Mouse (Mus musculus): ENCODE results near the gene Rnf150.

Gene Rnf150

DNA sequence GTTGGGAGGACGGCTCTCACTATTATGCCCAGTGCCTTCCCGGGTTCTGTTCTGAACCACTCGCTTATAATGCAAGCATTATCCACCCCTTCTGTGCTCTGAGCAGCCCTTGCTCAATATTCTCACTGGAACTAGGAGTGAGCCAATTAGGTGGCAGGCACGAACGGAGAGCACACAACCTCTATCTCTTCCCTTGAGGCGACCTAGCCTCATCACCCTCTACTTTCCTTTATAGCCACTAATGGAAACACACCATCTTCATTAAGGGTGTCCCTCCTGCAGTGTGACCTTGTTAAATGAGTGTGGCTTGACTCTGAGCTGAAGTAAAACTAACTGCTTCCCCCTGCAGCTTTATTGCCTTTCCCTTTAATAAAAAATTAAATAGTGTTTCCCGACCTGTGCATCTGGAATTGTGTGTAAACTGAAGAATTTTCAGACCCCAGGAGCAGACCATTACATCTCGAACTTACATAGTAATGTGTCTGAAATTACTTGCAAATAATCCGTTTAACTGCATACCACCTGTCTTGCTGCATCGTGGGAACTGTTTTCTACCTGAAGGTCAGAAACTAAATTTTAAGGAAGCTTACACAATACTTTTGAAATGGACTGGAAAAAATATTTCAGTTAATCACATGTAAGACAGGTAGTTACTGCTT, 26.0 kb downstream of the Rnf150 start:
- 78% methylated on average over 10 of the region's 10 CpGs for WGBS

DNA sequence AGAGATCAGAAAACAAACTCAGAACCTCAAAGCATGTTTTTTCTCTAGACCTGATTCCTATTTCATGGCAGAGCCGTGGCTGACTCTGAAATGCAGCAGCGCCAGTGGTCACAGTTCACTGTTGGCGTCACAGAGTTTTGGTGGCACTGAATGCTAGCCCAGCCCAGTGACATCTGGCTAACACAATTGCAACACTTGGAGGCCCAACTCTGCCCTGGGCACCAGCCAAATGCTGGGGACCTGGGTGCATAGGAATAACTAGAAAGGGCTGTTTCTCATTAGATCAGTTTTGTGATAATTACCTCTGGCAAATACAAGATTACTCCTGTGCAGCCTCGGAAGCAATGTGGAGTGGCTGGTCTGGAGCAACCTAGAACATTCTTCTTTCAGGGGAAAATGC, 31.9 kb downstream of the Rnf150 start:
- WGBS: 69% methylated on average over 4 of the region's 4 CpGs

DNA sequence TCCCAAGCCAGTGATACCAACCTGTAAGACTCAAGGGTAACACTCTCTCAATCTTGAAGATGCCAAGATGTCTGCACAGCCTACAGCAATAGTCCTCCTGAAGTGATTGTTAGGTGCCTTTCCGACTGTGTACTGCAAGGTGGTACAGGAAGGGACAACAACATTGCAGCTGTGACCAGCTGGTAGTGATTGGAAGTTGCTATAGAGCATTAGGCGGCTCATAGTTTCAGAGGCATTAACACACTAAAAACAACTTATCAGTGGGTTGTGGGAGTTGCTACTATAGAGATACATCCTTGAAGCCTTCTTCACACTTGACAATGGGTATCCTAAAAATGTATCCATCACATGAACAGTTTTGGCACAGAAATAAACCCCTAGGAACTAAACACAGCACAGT, 33.6 kb downstream of the Rnf150 start:
- WGBS: 74% methylated on average over 2 of the region's 2 CpGs

DNA sequence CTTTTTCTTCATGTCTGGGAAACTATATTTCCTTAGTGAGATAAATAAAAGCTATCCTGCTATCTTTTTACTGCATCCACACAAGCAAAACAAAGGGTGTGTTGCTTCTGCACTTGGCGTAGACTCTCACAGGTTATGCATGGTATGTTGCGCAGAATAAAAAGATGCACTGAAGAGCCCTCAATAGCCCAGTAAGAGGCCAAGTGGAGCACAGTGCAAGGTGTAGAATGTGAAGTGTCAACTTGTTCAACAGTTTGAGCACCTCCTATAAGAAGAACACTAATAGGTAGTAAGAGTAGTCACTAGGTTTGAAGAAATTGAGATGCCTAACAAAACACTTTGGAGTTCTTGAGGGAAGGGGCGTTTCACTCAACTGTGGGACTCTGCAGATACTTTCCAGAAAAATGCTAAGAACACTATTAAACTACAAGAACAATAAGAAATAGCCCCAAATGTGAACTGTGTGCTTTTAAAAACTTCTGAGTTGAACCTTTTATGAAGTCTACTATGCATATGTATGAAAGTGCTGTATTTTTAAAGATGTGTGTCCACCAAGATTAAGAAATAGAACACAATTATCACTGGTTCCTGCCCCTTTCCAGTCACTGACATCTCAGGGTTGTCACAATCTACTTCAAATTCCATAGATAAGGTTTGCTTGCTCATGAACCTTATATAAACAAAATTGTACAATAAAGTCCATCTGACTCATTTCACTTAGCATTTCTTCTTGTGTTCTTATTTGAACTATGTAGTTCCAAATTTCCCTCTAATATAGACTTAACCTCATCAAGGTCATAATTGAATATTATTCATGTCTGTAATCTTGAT, 34.7 kb downstream of the Rnf150 start:
- WGBS: 95% methylated on average over 3 of the region's 3 CpGs

DNA sequence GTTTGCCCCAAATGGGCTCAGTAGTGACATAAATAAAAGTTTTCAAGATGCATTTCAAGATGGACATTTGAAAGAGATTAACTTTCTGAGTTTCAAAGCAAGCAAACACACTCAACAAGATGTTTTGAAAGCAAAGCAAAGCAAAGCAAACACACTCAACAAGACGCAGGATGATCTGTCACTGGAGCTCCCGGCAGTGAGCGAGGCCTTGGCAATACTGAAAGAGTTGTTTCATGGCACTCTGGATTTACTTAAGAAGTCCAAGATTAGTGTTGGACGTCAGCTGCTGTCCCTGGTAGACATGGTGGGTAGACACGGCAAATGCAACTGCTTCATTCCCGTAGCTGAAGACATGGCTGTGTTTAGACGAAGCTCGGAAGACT, 35.3 kb downstream of the Rnf150 start:
- WGBS: 87% methylated on average over 8 of the region's 8 CpGs

DNA sequence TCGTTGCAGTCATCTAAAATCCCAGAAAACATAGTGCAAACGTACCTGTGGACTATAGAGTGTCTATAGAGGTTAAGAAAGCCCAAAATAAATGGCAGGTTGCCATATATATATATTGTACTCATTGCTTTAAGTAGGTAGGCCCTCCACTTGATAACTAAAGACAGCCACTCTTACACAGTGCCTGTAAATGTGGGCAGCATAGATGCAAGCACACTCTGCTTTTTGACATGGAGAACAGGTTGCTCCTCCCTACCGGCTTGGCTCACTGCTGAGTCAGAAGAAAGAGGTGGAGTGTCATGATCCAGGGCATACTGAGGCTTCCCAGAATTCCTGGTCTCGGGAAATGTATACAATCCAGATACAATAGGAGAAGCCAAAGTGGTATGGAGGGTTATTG, 37.8 kb downstream of the Rnf150 start:
- 72% methylated on average over 4 of the region's 4 CpGs for WGBS

DNA sequence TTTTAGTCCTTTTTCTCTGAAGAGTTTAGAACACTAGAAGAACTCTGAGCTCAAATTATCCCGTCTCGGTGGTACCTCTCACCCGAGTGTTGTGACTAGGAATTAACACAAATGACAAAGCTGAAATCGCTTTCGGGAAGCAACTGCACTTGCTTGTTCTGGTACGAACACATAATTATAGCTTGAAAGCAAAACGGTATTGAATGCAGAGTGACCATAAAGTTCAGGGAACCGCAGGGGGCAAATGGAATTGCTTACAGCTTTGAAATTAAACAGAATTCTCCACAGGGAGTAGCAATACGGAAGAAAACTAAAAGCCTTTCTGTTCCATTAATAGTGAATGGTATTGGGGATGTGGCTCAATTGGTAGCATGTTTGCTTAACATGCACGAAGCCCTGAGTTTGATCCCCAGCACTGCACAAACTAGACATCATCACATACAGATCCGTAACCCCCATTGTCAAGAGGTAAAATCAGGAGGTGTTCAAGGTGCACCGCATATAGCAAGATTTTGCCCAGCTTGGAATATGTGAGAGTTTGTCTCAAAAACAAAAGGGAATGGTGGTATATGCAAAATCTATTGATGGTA, 38.5 kb downstream of the Rnf150 start:
- 63% methylated on average over 12 of the region's 12 CpGs for WGBS

DNA sequence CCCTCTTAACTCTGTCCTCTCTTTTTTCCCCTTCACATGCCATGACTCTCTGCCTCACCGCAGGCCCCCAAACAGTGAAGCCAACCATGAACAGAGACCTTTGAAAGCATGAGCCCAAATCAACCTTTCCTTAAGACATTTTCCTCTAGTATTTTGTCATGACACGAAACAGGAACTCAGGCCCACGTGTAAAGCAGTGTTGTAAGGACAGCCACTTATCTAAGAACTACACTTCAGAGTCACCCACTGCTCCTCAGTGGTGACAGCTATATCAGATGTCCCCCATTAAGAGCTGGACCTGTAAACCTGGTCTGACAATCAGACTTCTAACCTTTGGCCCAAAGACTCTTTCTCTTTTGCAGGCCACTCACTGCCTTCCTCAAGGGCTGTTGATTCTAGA, 40.3 kb downstream of the Rnf150 start:
- 83% methylated on average over 3 of the region's 3 CpGs for WGBS

DNA sequence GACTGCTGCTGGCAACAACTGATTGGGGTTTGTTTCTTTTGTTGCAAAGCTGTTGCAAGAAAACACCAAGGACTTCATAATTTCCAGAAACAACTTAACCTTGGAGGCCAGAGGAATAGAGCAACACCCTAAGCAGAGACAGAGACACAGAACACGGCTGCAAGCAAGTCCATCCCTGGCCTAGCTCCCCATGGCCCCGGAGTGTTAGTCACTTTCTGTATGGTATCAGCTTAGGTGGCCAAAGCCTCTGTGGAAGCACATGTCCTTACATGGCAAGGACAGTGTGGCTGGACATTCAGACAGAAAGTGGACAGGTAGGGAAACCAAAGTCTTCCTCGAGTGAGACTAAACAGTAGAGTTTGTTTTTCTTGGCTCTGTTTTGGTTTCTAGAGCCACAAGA, 44.1 kb downstream of the Rnf150 start:
- 89% methylated on average over 3 of the region's 3 CpGs for WGBS

DNA sequence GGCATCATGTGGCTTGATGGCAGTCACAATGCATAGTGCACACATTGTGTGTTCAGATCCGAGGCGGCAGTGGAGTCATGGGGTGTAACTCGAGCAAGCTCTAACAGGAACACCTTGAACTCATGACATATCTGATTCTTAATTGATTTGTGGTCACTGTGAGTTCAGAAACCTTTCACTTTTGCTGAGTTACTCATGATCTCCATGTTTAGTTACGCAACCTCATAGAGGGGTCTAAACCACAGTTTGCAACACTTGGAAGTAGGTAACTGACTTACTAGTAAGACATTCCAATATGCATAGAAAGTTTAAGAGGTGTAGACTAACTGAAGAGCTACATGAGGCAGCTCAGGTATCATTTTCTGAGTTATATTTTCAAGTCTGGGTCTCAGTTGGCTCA, 49.1 kb downstream of the Rnf150 start:
- WGBS: 84% methylated on average over 4 of the region's 4 CpGs

DNA sequence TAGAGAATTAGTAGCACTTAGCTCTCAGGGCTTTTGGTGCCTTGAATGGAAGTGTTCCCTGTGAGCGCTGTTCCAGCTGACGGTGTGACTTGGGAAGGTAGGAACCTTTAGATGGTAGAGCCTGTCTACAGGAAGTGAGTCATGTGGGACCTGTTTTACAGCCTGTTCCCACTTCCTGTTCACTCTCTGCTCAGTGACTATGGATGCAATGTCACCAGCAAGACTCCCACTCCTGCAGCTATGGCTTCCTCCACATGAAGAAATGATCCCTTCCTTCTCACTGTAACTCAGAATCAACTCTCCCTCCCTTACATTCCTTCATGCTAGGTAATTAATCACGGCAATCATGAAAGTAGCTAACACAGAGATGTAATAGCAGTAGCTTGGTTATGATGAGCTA, 51.4 kb downstream of the Rnf150 start:
- 87% methylated on average over 3 of the region's 3 CpGs for WGBS

DNA sequence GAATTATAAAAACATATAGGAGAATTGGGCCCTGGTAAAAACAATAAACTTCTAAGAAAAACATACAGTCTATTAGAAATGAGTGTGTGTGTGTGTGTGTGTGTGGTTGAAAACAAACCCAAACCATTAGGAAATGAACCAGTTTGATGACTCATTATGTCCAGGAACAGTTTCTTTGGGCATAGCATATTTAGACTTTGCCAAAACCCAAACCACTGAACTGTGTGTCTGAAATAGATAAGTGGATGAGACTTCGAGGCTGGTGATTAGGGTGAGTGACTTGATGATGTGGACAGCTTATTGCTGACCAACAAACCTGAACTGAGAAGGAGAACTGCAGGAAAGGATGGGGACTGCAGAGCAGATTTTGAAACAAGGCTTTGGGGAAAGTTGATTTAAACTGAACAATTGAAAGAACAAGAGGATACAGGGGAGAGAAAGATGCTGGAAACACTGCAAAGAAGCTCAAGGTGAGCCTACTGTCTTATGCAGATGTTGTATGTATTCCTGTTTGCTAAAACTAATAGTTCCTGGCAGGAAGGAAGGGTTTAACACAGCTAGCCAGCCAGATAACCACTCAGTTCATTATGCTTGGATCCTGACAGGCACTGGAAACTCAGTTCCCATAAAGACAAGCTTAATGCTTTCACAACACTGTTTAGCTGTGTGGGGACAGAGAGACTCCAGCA, 53.8 kb downstream of the Rnf150 start:
- WGBS: 44% methylated on average over 1 of the region's 1 CpGs

DNA sequence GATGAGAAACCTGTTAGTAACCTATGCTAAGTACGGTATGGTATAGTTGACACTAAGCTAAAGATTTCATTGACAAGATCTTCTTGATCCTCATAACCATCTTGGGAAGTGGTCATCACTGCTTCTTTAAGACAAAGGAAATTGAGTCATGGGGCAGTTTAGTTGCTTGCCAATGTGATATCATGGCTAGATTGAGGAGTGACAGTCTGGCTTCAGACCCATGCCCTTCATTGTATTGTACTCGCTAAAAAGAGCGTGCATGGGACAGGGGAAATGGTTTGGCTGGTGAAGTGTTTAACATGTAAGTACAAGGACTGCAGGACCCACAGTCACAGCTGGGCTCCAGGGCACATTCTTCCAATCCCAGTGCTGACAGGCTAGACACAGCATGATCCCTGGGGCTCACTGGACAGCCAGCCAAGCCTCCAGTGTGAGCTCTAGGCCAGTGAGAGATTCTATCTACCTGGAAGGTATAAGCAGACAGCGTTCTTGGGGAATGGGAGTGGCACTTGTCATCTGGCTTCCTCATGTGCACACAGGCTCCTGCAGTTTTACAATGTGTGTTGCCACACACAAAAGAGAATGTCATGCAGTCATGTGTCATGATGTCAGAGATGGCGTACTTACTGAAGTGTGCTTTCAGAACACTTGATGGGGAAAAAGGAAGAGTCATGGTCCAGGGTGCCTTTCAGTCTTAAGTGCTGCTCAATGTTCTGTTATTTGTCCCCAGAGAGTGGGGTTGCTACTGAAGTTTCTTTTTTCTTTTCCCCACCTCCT, 54.6 kb downstream of the Rnf150 start:
- WGBS: 85% methylated on average over 5 of the region's 5 CpGs

DNA sequence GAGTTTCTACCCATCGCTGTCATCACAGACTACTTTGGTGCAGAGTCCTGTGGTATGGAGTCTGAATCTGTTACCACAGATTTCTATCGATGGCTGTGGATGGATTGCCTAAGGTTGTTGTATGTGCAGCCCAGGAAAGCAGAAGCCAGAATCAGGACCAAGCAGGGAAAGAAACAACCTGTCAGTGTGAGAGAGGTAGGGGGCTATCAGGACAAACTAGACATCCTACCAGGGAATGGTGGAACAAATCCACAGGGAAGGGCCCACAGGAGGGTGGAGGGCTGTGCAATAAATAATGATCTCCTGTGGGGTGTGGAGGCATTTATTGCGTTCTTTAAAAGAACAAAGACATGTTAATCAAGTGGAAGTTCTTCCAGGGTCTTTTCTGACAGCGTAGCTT, 56.5 kb downstream of the Rnf150 start:
- 83% methylated on average over 4 of the region's 4 CpGs for WGBS

DNA sequence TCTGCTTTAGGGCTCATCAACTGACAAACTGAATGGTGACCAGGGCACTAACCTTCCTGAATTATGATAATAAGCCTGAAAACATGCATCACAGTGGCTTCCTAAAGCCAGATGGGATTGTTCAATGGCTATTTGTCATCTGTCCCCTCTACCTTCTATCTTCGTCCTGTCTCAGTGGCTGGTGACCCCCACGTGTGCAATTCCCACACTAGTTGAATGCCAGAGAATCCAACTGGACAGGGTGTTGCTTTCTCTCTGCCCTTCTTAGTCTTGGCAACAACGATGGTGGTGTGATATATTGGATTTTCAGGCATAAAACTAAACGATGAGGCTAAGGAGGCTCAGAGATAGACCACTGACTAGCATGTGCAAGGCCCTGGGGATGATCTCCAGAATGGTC, 57.0 kb downstream of the Rnf150 start:
- 77% methylated on average over 4 of the region's 4 CpGs for WGBS

DNA sequence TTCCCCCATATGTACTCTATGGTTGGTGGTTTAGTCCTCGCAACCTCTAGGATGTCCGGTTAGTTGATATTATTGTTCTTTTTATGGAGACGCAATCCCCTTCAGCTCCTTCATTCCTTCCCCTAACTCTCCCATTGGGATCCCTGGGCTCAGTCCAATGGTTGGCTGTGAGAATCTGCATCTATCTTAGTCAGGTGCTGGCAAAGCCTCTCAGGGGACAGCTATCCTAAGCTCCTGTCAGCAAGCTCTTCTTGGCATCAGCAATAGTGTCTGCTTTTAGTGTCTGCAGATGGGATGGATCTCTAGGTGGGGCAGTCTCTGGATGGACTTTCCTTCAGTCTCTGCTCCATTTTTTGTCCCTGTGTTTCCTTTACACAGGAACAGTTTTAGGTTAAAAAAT, 62.1 kb downstream of the Rnf150 start:
- 91% methylated on average over 3 of the region's 3 CpGs for WGBS

DNA sequence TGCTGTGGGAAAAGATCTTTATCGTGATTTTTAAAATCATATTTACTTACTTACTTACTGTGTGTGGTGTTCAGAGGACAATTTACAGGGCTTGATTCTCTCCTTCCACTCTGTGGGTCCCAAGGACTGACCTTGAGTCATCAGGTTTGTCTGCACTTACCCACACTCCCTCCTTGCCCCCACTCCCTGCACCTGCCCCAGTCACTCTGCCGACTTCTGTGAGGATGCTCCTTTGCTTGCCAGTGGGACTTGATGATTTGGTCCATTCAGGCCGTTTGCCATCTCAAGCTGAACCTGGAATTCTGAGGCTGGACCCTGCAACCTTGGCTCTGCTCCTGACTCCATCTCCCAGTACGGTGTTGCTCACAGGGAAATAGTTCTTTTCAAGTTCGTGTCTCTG, 63.4 kb downstream of the Rnf150 start:
- WGBS: 82% methylated on average over 5 of the region's 5 CpGs

DNA sequence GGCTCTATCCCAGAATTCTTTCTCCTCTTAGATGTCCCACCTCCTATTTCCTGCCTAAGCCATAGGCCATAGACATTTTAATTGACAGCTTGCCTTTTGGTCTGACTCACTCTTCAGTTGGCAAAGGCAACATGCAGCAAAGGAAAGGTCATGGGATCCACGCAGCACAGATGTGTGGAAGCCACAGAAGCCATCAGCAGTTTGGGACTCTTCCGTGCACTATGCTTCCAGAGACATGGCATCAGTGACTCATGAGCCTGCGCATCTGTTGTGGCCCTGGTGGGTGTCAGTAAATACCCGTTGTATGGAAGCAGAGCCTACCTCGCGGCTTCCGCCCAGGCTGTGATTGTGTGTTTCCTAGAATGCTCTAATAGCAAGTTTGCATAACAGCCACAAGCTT, 68.4 kb downstream of the Rnf150 start:
- 68% methylated on average over 7 of the region's 7 CpGs for WGBS

DNA sequence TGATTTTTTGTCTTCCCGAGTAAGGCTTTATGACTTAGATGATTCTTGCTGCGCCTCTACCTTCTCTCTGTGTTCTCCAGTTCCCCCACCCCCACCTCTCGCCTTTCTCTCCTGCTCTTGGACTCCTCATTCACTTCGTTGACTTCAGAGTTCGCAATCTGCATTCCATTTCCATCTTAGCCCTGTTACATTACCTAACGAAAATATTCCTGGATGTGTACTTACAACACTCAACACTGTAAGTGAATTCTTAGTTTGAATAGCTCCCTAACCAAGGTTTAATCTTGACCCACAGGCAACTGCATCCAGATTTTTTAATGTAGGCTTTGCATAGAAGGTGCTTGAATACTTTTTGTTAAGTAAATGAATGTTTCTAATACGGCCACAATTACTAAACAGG, 73.0 kb downstream of the Rnf150 start:
- 71% methylated on average over 7 of the region's 7 CpGs for WGBS

DNA sequence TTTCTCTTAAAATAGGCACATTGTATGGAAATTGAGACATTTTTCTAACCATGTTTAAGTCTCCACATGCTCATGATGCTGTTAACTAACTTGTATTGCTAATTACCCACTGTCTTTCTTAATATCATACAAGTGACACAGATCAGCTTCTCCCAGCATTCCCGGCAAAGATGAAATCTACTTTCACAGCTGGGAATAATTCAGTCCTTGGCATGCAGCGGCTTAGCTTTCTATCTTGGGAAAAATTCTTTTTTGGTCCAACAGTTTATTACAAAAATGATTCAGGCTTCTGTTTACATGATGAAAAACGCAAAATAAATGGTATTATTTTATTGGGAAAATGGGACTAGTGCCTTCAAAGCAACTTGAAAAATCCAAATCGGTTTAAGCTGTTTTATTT, 73.7 kb downstream of the Rnf150 start:
- 43% methylated on average over 4 of the region's 4 CpGs for WGBS

DNA sequence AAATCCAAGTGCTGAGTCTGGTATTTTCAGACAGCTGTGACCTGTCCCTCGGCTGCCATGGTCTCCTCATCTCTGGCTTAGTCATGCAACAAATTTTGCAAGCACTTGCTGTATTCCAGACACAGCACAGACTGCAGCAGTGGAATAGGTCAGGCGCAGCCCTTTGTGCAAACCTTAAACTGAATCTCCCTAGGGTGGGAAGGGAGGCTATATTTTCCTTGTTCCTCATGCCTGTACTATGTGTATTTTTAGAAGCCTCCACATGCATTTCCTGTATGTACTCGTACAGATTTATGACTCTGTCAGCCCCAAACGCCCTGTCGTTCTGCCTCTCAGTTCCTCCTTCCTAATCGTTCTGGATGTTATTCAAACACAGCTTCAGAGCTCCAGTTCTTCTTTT, 76.8 kb downstream of the Rnf150 start:
- WGBS: 22% methylated on average over 6 of the region's 6 CpGs
